Mouse (Mus musculus) E14TG2a.4 (cell line): Measurements from ENCODE around the gene Lrrc46.

ENCODE experiments used
- CTCF ChIP-seq: conservative IDR thresholded peaks from 2 replicates; pipeline ENCODE4 v1.5.1; 2014; ENCODE audit warnings: low read length
- POU5F1 ChIP-seq: IDR thresholded peaks from 2 replicates; pipeline ENCODE4 v1.6.1; 2014; ENCODE audit warnings: low read length, borderline replicate concordance

- TF ChIP-seq CTCF (no peak), POU5F1 (no peak)
These were observed 21.9 kb downstream of the Lrrc46 start for GRCm38 (mm10) chr11:97019345-97019708.
